Mouse (Mus musculus) gastrocnemius, postnatal 4 days (tissue): ENCODE results near the gene Sparc. TPM values are rescaled to one million over a fixed set of nuclear protein-coding genes. Genes with fewer than 3 reads are reported as not detected.

ENCODE experiments used
- DNase-seq, 2 experiments: peaks; one replicate each; pipeline ENCODE4 v3.0.0; 2021 to 2022; ENCODE audit warnings: low spot score in 2 of 2, mixed read lengths in 2 of 2
- total RNA-seq, 2 experiments: library from RNA; stranded (reverse); gene quantifications; 2 replicates each; pipeline ENCODE4 v1.2.3; 2021

Sparc gene
- total RNA-seq, 2 experiments from 2014 or later: 2,207 to 2,385 TPM

DNA sequence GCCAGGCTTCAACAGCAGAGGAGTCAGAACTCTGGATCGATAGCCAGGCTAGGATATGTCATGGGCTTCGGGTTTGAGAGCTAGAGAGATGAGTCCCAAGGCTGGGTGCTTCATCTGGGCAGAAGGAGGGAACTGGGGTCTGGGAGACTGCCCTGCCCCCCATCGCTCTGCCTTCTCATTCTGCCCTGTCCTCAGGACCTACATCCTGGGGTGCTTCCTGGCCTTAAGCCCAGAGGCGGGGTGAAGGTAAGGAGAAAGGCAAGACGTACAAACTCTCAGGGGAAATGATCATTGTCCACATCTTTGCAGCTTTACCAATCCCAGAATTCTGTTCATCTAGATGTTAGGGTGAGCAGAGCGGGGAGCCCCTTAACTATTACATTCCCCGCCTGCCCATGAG lies 10.9 kb downstream of the Sparc start:
- no peak for DNase-seq

DNA sequence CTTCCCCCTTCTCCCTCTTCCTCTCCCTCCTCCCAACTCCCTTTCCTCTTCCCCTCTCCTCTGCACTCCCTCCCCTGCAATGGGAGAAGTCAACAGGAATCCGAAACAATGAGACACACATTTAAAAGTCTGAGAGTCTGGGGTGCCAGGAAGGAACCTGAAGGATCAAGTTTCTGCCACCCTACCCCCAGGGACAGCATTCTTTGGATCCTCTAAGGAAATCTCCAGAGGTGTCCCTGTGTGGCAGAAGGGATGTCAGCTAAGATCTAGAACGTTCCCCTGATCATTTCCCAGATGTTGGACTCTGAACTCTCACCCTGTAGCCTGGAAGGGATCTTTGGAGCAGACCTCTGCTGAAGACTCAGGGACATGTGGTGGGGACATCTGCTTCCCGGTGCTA lies 12.5 kb downstream of the Sparc start:
- no peak for DNase-seq

DNA sequence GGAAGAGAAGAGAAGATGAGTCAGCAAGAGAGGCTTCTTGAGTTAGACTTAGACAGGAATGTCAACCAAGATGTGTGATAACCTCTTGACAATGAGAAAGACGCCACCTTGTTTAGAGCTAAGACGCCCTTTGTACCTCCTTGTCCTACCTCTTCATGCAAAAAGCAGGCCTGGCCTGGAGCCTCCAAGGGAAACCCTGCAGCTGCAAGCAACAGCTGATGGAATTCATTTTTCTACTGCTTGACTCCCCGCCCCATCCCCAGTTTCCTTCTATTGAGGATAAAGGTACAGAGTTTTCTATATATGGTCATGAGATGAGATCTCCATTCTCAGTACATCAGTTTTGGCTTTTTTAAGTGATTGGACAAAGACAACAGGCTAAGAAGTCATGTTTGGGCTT lies 13.0 kb downstream of the Sparc start:
- no peak for DNase-seq

DNA sequence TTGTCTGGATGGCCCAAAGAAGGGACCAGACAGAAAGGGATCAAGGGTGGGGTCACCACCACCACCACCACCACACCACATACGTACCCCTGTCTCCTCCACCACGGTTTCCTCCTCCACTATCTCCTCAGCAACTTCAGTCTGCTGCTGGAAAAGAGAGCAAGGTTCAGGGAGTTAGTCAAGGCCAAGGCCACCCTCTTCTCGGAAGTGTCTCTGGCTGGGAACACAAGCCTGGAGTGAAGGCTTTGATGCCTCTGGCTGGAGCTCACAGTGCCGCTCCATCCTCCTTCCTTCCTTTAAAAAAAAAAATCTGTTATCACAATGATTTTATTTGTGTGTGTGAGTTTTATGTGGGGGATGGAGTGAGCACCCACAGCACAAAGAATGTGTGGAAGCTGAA lies 15.8 kb downstream of the Sparc start:
- DNase-seq: no peak

DNA sequence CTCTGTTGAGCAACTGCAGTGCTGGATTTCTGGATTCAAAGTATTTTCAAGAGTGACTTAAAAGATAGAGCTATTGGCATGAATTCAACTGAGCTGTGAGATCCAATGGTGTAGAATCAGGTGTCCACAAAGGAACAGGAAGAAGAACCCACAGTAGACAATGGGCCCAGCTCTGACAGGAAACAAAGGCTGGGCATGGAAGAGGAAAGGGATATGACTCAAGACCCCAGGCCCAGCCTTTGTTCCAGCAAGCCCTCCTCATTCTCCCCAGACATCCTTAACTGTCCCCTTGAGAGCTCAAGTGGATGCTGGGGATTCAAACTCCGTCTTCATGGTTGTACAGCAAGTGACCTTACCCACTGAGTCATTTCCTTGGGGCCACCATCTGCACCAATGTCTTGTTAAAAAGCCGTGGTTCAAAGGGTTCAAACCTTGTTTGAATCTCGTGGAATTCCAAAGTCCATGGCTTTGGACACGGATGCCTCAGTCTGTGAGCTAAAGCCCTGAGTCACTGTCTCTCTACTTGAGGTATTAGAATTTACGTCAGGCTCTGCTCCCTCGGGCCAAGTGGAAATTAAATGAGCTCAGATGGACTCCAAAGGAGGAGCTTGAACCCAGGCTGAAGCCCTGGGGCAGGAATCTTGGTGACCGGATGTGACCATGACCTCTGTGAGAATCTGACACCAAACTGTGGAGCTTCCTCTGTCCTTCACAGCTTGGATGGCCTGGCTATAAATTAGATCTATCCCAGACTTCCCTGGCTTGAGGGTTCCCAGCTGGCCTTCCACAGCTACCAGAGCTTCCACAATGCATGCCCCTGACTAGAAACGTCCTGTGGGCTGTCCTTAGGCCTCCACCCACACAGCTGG lies 17.1 kb downstream of the Sparc start:
- no peak for DNase-seq

DNA sequence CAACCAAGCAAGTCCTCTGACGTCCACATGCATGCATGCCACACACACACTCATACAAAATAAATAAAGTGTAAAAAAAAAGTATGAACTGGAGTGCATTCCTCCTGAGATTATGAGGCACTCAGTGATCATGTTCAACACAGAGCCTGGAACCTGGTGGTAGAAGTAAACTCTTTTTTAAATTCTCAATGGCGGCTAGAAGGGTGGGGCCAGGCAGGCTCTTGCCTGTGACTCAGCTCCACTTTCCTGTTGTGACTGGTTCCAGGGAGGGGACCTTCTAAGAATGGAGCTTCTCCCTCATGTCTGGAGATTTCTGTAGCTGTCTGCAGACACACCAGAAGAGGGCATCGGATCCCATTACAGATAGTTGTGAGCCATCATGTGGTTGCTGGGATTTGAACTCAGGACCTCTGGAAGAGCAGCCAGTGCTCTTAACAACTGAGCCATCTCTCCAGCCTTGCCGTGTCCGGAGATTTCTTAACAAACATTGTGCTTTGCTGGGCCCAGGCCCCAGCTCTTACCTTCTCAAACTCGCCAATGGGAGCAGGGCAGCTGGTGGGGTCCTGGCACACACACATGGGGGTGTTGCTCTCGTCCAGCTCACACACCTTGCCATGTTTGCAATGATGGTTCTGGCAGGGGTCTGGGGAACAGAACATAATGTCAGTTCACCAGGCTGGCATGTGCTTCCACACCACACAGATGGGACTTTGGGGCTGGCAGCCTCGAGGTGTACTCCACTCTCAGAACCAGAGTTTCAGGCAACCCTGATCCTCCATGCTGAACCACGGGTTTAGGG lies 18.1 kb downstream of the Sparc start:
- no peak for DNase-seq

DNA sequence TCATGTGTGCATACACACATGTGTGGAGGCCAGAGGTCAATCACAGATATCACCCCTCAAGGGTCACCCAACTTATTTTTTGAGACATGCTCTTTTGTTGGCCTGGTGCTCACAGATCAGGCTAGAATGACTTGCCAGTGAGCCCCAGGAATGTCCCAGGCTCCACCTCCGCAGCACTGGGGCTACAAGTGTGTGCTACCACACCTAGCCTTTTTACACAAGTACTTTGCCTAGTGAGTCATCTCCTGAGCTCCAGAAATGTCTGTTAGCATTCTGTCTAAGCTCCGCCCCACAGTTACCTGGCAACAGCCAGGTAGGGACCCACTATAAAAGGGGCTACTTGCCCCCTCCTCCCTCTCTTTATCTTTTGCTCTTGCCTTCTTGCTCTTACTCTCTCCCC lies 22.1 kb downstream of the Sparc start:
- DNase-seq: no peak

DNA sequence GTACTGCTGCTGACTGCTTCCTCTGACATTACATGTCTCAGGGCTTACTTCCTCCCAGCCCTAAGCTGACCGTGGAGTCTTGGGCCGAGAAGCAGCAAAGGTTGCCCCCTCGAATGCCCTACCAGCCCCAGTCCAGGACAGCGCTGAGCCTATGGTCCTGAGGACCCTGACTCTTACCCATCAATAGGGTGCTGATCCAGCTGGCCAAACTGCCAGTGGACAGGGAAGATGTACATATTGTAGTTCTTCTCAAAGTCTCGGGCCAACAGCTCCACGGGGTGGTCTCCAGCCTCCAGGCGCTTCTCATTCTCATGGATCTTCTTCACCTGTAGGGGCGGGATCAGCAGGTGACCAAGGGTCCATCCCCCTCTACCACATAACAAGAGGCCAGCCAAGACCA lies 24.6 kb downstream of the Sparc start:
- DNase-seq: no peak

DNA sequence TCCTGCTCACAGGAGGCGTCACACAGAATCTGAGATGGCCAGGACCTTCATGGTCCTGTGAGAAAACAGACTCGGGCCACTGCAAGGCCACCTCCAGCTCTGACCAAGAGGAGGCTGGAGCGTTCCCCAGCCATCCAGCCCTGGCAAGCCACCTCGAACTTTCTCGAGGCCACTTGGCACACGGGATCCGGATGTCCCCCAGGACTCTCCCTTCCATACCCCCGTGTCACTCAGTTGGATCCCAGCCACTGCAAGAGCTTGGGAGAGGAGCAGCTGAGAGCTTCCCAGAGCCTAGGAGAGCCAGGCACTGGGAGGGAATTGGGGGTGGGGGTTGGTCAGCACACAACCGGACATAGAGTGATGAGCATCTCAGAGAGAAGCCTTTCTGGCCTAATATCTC lies 25.5 kb downstream of the Sparc start:
- peak in 1 of 2 experiments; percentile 43 for DNase-seq

DNA sequence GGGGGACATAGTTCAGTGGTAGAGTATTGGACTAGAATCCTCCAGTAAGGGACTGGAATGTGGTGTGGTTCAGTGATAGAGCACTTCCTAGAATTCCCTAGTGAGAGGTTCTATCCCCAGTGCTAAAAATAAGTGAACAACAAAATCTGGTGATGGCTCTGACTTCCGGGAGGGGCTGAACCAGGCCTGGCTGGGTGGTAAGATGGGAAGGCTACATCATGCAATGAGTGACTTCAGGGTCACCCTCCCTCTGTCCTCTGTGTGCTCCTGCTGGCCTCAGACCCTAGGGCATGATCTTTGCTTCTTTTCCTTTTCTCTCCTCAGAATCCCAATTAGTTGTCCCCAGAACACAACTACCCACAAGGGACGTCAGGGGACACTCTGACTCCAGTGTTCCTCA lies 25.9 kb downstream of the Sparc start:
- DNase-seq: no peak

DNA sequence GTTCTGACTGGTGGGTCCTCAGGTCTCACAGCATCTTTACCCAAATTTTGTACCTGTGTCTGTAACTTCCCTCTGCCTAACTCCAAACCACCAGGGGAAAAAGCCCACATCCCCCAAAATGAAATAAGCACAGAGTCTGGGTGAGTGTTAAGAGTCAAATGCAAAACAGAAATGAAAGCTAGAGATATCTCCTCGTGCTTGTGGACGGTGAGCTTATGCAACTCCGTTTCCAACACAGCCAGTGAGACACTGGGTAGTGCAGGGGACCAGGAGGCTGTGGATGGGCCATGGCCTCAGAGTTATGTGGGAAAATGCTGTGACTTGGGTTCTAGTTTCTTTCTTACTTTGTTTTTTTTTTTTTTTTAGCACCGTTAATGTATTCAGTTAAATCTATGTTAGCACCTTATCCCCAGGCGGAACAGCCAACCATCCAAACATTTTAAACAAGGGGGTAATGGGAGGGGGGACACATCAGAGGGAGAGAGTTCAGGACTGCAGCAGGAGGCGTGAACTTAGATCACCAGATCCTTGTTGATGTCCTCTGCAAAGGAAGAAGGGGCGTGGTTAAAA lies 27.8 kb downstream of the Sparc start:
- DNase-seq: no peak

DNA sequence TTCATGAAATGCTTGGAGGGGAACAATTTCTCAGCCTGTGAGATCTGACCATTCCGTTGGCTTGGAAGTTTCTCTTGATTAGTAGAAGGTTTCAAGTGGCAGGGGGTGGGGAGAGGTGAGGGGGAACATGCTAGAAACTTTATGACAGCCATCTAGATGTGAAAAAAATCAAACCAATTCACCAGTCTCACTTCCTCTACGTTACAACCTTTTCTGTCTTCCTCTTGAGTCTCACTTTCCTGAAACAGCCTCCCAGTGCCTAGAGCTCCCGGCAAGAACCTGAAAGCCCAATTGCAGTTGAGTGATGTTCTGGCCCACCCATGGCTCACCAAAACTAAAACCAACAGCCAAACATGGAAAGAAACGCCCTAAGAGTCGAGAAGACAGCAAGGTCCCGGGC lies 28.4 kb downstream of the Sparc start:
- no peak for DNase-seq

DNA sequence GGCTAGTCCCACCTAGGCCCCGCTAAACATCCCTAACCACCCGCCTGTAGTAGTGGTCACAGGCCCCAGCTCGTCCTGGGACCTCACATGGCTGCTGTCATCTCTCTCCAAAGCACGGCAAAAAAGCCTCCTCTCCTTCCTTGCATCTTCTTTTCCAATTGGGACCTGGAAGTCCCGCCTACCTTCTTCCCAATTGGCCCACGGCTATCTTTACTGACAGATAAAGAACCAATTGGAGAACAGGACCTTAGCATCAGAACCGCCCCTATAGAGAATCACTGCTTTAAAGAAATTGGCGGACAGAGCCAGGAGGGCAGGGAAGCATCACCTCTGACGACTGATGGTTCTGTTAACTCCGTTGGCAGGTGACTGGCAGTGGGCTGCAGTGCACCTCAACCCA lies 30.5 kb downstream of the Sparc start:
- peak in 1 of 2 experiments; percentile 58 for DNase-seq

DNA sequence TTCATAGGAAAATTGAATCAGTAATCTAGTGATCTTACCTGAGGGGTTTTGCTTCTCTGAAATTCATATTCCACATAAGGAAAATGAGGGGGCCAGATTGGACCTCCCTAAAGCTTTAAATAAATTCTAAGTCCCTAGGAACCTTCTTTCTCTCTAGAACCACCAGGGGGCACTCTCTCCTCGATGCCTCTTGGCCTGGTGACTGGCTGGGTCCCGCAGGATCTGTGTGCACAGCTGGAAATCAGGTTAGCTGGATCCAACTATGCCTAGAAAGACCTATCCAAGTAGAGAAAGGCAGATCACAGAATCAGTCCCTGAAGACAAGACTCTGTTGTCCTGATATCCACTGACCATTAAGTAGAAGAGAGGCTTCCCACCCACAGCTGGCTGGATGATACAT lies 33.2 kb downstream of the Sparc start:
- DNase-seq: peak; percentile 57 to 70

DNA sequence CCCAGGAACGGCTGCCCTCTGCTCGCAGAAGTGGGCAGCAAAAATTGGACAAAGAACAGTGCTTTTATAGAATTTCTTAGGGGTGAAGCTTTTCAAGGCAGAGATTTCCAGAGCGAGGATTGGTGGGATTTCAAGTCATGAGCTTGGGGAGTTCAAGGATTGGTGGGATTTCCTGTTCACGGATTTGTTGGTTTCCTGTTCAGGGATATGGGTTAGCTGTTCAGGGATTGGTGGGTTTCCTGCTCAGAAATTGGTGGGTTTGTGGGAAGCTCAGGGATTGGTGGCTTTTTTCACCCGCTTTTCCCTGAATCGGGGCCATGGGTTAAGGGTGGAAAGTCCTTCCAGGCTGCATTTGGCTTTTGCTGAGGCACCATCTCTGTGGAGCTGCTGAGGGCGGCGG lies 35.4 kb downstream of the Sparc start:
- DNase-seq: no peak

DNA sequence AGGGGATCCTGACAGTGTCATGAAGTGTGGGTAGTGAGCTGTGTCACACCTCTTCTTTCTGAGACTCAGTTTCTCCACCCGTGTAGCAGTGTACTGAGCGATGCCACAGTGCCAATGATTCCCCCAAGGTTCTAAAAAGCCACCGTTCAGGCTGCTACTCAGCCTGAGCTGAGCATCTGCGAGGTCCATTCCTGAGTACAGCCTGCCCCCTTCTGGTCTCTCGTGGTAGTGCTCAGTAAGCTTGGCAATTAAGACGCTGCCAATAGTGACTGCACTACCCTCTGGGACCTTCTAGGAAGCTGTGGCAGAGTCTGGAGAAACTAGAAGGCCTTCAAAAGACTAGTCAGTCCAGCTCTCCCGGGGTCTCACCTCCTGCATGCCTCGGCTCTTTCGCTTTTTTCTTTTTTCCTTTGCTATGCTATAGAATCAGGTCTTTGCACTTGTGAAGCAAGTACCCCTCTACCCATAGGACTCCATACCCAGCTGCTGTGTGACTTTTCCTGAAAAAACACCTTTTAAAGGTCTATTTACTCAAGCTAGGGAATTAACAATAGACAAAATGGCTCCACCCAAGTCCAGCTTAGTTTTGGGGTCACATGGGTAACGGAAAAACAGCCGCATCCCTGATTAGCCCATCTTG lies 36.4 kb downstream of the Sparc start:
- peak; percentile 76 to 85 for DNase-seq

DNA sequence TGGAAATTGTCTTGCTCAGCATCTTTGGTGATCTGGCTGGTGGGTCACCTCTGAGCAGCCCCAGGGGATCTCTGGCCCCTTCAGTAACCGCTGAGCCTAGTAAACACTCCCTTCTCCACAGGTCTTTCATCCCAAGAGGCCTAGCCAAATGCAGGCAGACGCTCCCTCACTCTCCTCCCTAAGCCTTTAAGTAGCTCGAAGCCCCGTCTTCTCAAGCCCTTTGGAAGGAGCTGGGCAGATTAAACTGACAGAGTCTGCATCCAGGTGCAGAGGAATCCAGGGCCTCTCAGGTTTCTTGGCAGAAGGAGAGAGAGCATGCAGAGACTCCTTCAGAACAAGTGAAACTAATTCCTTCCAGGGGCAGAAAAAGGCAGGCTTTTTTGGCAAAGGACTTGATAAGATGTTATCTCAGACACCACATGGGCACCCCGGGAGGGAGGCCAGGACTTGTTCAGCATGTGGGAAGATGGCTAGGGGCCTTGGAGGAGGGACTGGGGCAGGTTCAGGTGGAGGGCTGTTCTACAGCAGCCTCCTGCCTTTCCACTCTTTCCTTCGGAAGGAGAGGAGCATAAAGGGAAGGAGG lies 39.4 kb downstream of the Sparc start:
- no peak for DNase-seq

DNA sequence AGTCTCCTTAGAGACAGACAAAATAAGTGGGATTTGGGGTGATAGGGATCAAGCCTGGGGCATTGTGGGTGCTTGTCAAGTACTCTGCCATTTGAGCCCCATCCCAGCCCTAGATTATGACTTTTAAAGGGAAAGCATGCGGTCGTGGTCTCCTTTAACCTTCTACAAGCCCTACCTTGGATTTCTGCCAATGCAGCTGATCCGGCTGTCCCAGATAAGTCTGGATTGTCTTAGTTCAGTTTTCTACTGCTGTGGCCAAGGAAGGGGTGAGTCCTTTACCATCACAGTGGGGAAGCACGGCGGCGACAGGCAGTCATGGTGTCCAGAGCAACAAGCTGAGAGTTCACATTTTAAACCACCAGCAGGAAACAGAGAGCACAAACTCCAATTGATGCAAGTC lies 42.1 kb downstream of the Sparc start:
- DNase-seq: no peak

DNA sequence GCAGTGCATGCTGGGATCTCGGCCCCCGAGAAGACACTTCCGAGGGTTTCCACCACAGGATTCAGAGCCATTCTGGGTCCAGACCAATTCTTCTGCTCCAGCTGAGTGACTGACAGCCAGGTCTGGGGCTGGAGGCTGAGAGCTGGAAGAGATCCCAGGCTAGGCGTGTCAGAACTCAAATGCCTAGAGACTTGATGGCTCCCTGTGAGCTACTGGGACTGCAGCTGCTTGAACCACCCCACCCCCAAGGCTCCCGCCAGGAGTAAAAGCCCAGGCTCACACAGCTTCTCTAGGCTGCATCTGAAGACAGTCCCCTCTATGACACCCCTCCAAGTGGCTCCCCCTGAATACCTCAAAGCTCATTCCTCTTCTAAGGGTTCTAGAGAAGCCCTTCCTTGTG lies 44.6 kb downstream of the Sparc start:
- peak; percentile 57 to 85 for DNase-seq

DNA sequence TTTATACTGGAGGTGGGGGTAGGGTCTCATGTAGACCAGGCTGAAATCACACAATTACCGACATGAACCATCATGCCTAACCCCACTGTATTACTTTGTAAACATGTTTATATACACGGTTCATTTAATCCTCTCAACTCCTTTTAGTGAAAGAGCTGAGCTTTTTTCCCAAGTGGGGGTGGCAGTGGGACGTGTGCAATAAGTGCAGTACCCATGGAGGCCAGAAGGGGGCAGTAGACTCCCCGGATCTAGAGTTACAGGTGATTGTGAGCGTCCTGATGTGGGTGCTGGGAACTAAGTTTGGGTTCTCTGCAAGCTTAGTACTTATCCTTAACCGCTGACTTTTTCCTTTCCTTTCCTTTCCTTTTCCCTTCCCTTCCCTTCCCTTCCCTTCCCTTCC lies 49.1 kb downstream of the Sparc start:
- no peak for DNase-seq

DNA sequence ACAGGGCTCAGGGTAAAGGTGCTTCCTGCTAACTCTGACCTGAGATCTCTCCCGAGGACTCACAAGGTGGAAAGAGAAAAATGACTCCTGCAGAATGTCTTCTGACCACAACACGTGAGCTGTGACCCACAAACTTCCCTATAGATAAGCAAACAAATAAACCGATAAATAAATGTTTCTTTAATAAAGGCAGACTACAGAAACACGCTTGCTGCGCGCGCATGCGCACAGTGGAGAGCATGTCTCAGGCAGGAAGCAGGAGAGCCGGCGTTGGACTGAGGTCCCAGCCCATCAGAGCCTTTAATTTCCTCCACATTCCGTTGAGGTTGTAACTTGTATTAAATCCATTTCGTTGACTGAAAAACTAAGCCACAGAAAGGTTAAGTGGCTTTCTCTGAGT lies 49.6 kb downstream of the Sparc start:
- no peak for DNase-seq
